Mouse (Mus musculus): ENCODE results near the gene Col4a2.

The Col4a2 gene

GRCm38 (mm10) chr8:11387282-11387681 is 74.7 kb downstream of the Col4a2 start:
- DNase-seq, result no peak

DNA sequence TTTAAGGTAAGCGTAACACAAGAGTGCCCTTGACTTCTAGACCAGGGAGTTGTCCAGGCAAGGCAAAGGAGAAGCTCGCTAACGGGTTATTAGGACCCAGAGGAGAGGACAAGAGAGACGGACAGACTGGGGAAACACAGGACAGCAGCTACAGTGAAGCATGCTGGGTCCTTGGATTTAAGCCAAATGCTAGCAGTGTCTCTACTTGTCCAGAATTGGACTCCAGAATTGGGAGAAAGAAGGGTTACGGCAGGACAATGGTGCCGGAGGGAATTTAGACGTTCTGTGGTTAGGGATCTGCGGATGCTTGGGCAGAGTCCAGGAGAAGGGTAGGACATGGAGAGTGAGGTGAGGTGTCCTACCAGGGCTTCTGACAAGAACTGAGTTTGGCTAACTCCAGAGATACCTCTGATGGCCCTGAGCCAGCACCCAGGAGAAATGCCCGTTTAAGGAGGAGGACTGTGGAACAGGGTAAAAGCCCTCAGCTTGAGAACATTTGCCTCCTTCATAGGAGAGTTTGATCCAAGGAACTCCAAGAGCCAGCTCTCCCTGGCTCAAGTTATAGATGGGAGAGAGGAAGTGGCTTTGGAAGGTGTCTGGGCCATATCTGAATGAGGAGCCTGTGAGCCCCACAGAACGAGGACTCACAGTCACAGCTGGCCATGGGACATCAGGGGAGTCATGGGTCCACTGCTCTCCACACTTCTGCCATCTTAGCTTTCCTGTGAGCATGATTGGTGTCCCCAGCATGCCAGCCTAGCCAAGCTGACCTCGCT is 76.9 kb downstream of the Col4a2 start:
- DNase-seq, result no peak

- peak; percentile 44 for DNase-seq
These were observed 80.1 kb downstream of the Col4a2 start for GRCm38 (mm10) chr8:11392739-11393138.

GRCm38 (mm10) chr8:11393161-11393560 is 80.6 kb downstream of the Col4a2 start:
- DNase-seq, result no peak

DNA sequence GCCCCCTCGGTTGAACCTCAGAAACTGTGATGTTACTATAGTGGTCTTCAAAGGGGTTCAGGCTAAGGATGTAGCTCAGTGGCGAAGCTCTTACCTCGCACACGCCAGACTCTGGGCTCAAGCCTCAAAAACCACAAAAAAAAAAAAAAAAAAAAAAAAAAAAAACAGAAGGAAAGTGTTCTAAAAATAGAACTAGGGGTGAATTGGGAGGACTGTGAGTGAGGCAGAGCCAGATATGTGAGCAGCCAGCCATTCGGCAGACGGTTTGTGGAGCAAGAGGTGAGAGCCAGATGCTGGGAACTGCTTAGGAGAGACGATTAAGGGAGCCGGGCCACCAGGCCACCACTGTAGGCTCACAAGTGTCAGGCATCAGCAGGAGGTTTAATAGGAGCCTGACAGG is 81.0 kb downstream of the Col4a2 start:
- no peak for DNase-seq

GRCm38 (mm10) chr8:11394773-11395172 is 82.2 kb downstream of the Col4a2 start:
- no peak for DNase-seq

DNA sequence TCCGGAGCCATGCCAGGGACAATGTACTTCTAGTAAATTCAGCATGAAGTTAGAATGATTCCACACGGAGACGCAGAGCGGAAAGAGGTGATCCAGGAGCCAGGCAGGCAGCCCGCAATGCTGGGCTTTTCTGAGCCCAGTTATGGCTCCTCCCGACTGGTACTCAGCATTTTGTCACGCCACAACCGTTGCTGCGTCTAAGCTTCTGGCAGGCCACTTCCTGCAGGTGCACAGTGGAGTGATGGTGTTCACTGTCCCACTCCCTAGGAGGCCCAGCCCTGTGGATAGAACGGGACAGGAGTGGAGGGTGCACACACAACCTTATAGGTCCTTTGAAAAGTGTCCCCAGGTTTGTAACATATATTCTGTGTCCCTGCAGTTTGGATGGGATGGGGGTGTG is 83.0 kb downstream of the Col4a2 start:
- DNase-seq, result no peak

- no peak for DNase-seq
These were observed 83.5 kb downstream of the Col4a2 start for GRCm38 (mm10) chr8:11396111-11396510.

GRCm38 (mm10) chr8:11397126-11397525 is 84.5 kb downstream of the Col4a2 start:
- no peak for DNase-seq

DNA sequence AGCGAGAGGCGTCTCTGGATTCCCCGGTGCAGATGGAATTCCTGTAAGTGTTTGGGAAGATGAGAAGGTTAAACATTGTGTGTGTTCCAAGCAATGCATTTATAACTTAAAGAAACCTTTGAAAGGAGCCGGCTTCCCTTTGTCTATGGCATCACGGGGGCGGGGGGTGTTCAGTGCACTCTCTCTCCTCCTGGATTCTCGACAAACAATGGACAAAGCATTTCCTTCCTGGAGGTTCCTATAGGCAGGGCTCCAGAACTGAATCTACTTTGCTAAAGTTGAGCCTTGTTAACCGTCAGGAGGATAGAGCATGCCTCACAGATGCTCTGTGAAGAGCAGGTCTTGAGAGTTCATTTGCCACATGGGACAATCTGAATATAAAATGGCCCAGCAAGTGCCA is 87.1 kb downstream of the Col4a2 start:
- no peak for DNase-seq

DNA sequence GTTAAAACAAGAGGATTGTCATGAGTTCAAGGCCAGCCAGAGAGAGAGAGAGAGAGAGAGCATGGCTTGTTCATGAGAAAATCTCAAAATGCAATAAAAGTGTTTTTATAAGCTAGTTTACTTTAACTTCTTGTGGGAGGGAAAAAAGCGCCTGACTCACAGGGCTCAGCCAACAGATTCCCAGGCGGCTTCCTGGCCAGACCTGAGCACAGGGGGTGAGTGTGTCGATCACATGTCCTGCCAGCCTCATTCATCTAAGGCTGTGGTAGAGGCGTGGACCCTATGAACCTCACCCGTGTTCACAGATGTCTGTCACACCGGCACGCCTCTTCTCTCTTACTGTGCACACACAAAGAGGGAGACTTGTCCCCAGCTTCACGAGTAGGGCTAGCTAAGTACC is 87.6 kb downstream of the Col4a2 start:
- no peak for DNase-seq

DNA sequence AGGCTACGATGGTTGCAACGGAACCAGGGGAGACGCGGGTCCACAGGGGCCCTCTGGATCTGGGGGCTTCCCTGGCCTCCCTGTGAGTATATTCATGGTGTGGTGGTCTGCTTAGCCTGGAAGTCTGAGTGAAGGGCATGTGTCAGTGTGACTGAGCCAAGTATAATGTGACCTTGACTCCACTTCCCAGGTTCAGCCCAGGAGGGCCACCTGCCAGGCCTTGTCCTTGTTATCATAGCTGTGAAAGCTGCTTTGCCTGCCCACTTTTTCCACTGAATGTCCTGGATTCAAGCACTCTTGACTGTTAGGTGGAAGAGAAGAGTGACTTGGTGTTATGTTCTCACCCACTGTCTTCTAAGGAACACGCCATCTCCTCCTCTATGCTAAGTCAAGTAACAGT is 88.6 kb downstream of the Col4a2 start:
- DNase-seq, result no peak

DNA sequence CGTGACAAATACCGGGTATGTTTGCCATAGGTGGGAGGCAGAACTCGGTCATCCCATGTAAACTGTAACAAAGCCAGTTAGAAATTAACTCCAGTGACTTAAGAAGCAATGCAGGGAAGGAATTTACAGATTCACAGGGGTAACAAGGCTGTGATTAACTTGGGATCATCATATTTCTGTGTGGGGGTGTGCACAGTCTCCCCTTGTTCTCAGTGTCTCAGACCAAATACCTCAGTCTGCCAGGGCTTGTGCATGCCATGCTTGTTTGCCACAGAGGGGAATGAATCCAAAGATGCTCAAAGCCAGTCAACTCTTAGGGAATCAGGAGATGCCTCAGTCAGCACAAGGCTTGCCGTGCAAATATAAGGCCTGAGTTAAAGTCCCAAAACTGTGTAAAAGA is 89.6 kb downstream of the Col4a2 start:
- no peak for DNase-seq

GRCm38 (mm10) chr8:11403813-11404212 is 91.2 kb downstream of the Col4a2 start:
- no peak for DNase-seq

DNA sequence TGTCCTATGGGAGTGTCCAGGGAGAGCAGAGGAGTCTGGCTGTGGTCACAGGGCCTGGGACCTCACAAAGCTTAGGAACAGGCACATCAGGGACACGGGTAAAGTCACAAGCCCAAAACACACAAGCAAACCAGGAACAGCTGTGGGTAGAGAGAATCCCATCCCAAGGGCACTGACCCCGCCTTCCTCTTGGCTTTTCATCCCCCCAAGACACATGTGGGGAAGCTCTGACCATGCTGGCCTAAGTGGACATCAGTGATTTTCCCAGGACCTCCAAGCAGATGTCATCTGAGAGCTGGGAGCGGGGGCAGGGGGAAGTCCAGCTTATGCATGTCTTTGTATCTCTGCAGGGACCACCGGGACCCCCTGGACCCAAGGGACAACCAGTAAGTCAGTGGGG is 92.0 kb downstream of the Col4a2 start:
- DNase-seq, result no peak

GRCm38 (mm10) chr8:11405722-11406481 is 93.3 kb downstream of the Col4a2 start:
- DNase-seq, result peak; percentile 47

DNA sequence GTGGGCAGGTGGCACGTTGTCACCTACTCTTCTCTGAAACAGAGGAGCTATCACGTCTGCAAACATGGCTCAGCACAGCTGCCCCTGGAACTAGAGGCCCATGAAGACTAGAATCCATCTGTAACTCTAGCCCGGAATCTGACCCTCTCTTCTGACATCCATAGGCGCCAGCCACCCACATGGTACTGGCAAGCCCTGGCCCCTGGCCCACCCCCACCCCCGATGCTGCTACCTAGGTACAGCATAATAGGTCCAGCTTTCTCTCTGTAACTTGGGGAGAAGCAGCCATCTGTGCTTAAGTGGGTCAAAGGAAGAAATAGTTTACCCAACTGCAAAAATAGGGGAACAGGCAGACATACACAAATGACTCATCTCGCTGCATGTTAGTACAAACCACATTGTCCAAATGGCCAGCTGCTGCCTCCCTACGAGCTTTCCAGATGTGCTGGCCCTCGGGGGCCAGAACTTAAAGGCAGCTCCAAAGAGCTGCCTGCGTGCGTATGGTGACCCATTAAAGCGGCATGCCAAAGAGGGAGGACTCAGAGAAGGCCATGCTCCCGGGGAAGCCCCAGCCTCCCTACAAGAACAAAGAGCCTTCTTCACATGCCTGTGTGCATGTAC is 99.0 kb downstream of the Col4a2 start:
- DNase-seq, result no peak

DNA sequence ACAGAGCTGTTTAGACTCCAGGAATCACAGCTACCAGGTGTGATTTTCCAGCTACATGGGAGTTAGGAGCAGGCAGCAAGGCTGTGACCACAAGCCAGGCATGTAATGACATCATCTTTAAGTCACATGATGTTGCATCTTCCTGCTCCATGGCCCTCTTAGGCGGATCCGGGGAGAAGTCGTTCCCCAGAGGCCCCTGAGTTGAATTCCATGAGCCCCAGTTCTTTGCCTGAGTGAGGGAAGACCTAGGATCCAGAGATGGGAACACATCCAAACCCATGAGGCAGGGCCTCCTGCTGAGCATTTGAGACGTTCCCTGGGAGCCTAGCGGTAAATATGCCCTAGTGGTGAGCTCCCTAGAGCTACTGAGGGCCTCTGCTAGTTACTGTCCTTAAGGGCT is 99.8 kb downstream of the Col4a2 start:
- DNase-seq, result no peak

GRCm38 (mm10) chr8:11414304-11414703 is 101.7 kb downstream of the Col4a2 start:
- DNase-seq, result peak; percentile 88

GRCm38 (mm10) chr8:11415089-11415488 is 102.5 kb downstream of the Col4a2 start:
- no peak for DNase-seq

DNA sequence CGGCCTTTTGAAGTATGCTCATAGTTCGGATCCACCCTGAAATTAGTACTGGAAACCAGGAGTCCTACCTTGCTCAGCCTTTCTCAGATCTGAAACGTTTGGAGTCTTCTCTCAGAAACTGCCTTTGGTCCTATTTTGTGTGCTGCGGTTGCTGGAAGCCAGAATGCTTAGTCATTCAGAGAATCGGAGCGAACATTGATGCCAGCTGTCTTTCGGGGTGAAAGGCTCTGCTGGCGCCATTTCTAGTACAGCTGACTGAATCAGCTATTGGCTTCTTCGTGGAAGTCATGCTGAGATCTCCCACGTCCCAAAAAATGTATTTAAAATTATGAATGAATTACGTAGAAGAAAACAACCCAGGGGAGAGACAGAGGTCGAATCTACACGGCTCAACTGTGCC is 105.2 kb downstream of the Col4a2 start:
- DNase-seq, result peak; percentile 77

GRCm38 (mm10) chr8:11419232-11419631 is 106.6 kb downstream of the Col4a2 start:
- peak; percentile 88 for DNase-seq

- DNase-seq, result peak; percentile 32
These were observed 107.0 kb downstream of the Col4a2 start for GRCm38 (mm10) chr8:11419645-11420044.

- peak; percentile 36 for DNase-seq
These were observed 108.5 kb downstream of the Col4a2 start for GRCm38 (mm10) chr8:11421105-11421504.

Measured in right cerebral cortex, adult 18-20 months (tissue).